Mouse (Mus musculus): ENCODE measurements around the gene Hk3. TPM values are rescaled to one million over a fixed set of nuclear protein-coding genes. Genes with fewer than 3 reads are reported as not detected.

Gene Hk3
- 2.6 and 2.9 TPM in 2 replicates for polyA plus RNA-seq (2015; fragmentation: Nextera tagmentation; extraction: Ambion mirVana)

GRCm38 (mm10) chr13:55021194-55021779 lies at the start of gene Hk3:
Gene Hk3, minus strand, starts transcription at chr13:55021385.
- Histone ChIP-seq H3K27ac (ENCODE audit: low read length) (no peak within 1 kb of the TSS), H3K4me3 (replicated peaks; ENCODE audit: low read length) (no peak within 1 kb of the TSS), H3K27me3 (ENCODE audit: control insufficient read depth, insufficient read depth, low read length) (no peaks in the 10 kb centered on the region), H3K36me3 (ENCODE audit: control insufficient read depth, insufficient read depth, low read length) (no peaks in the 10 kb centered on the region), H3K4me1 (ENCODE audit: control insufficient read depth, insufficient read depth, low read length) (no peaks in the 10 kb centered on the region), H3K9me3 (replicated peaks; ENCODE audit: control insufficient read depth, low read length) (no peaks in the 10 kb centered on the region), H3K9ac (ENCODE audit: low read length) (no peak within 1 kb of the TSS), H3K4me2 (ENCODE audit: low read depth, low read length) (no peak within 1 kb of the TSS)
- 86% methylated on average over 13 of the region's 13 CpGs for WGBS
- no peak for ATAC-seq (ENCODE audit: insufficient read depth, low FRiP score)

DNA sequence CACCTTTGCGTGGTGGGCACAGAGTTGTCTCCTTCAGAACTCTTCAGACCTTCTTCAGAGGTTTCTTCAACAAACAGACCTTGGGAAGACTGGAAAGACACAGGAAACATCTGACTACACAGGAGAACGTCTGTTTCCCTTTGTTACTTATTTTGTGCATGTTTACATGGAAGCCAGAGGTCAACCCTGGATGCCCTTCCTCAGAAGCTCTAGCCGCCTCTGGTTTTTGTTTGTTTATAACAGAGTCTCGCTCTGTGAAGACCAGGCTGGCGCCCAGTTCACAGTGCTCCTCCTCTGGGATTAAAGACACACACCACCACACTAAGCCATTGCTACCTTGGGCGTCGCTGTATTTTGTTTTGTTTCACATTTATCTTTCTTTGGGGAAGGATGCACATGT lies 48.5 kb upstream of the Hk3 start:
- no peak overlapping the region for H3K9ac ChIP-seq (ENCODE audit: low read length)
- no peaks in the 10 kb centered on the region for H3K27me3 ChIP-seq (ENCODE audit: control insufficient read depth, insufficient read depth, low read length)
- no peak overlapping the region for H3K27ac ChIP-seq (ENCODE audit: low read length)
- no peaks in the 10 kb centered on the region for H3K4me1 ChIP-seq (ENCODE audit: control insufficient read depth, insufficient read depth, low read length)
- WGBS, result 48% methylated on average over 7 of the region's 7 CpGs
- no peak overlapping the region for H3K4me2 ChIP-seq (ENCODE audit: low read depth, low read length)
- H3K36me3 ChIP-seq (ENCODE audit: control insufficient read depth, insufficient read depth, low read length), result no peaks in the 10 kb centered on the region
- H3K4me3 ChIP-seq (replicated peaks; ENCODE audit: low read length), result no peak overlapping the region
- no peak for ATAC-seq (ENCODE audit: insufficient read depth, low FRiP score)
- no peaks in the 10 kb centered on the region for H3K9me3 ChIP-seq (replicated peaks; ENCODE audit: control insufficient read depth, low read length)

DNA sequence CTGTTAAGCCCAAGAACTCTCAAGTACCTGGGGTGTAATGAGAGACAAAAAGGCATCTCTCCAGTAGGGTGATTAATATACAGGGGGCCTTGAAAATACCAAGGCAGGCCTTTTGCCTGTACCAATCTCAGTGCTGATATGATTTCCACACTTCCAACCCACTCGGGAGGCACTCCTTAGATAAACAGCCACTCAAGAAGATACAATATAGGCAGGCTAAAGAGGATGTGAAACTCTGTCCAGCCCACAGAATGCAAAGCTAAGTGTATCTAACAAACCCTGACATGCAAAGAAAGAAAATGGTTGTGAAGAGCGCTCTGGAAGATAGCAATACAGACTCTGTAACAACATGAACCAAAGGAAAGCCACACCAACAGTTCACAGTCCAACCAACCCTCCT lies 42.1 kb upstream of the Hk3 start:
- 67% methylated on average over 2 of the region's 2 CpGs for WGBS
- Histone ChIP-seq H3K36me3 (ENCODE audit: control insufficient read depth, insufficient read depth, low read length) (no peaks in the 10 kb centered on the region), H3K27ac (ENCODE audit: low read length) (no peak overlapping the region), H3K4me3 (replicated peaks; ENCODE audit: low read length) (no peak overlapping the region), H3K27me3 (ENCODE audit: control insufficient read depth, insufficient read depth, low read length) (no peaks in the 10 kb centered on the region), H3K4me2 (ENCODE audit: low read depth, low read length) (no peak overlapping the region), H3K4me1 (ENCODE audit: control insufficient read depth, insufficient read depth, low read length) (no peaks in the 10 kb centered on the region), H3K9me3 (replicated peaks; ENCODE audit: control insufficient read depth, low read length) (no peaks in the 10 kb centered on the region), H3K9ac (ENCODE audit: low read length) (no peak overlapping the region)
- no peak for ATAC-seq (ENCODE audit: insufficient read depth, low FRiP score)

- Histone ChIP-seq H3K27me3 (ENCODE audit: control insufficient read depth, insufficient read depth, low read length) (no peaks in the 10 kb centered on the region), H3K4me3 (replicated peaks; ENCODE audit: low read length) (no peak overlapping the region), H3K9ac (ENCODE audit: low read length) (no peak overlapping the region), H3K4me1 (ENCODE audit: control insufficient read depth, insufficient read depth, low read length) (no peaks in the 10 kb centered on the region), H3K4me2 (ENCODE audit: low read depth, low read length) (no peak overlapping the region), H3K9me3 (replicated peaks; ENCODE audit: control insufficient read depth, low read length) (no peaks in the 10 kb centered on the region), H3K27ac (ENCODE audit: low read length) (no peak overlapping the region), H3K36me3 (ENCODE audit: control insufficient read depth, insufficient read depth, low read length) (0 out of 2 replicates have a peak, but pooled peaks cover 2% of the 10 kb centered on the region)
- no peak for ATAC-seq (ENCODE audit: insufficient read depth, low FRiP score)
- WGBS, result 94% methylated on average over 2 of the region's 2 CpGs
Observed at GRCm38 (mm10) chr13:55058042-55058441, 36.9 kb upstream of the Hk3 start.

- no peaks in the 10 kb centered on the region for H3K27me3 ChIP-seq (ENCODE audit: control insufficient read depth, insufficient read depth, low read length)
- H3K4me2 ChIP-seq (ENCODE audit: low read depth, low read length), result no peak overlapping the region
- H3K4me1 ChIP-seq (ENCODE audit: control insufficient read depth, insufficient read depth, low read length), result no peaks in the 10 kb centered on the region
- H3K4me3 ChIP-seq (replicated peaks; ENCODE audit: low read length), result no peak overlapping the region
- H3K9me3 ChIP-seq (replicated peaks; ENCODE audit: control insufficient read depth, low read length), result no peaks in the 10 kb centered on the region
- H3K27ac ChIP-seq (ENCODE audit: low read length), result no peak overlapping the region
- no peak for ATAC-seq (ENCODE audit: insufficient read depth, low FRiP score)
- WGBS, result 81% methylated on average over 3 of the region's 3 CpGs
- no peak overlapping the region for H3K9ac ChIP-seq (ENCODE audit: low read length)
- 0 out of 2 replicates have a peak, but pooled peaks cover 3% of the 10 kb centered on the region for H3K36me3 ChIP-seq (ENCODE audit: control insufficient read depth, insufficient read depth, low read length)
Observed at GRCm38 (mm10) chr13:55047706-55048105, 26.5 kb upstream of the Hk3 start.

DNA sequence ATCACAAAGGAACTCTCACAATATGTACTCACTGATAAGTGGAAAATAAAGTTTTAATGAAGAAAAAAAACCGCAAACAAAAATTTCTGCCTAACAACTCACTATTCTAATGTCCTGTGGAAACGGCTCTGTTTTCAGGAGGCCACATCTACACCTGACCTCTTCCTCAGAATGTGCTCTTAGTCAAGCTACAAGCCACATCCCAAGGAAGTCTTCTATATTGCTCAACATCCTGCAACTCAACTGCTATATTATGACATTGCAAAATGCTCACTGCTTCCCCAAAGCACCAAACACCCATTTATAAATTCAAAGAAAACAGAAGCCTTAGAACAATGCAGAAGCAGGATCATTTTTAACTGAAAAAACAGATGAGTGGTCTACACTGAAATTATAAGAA lies 18.8 kb upstream of the Hk3 start:
- no peaks in the 10 kb centered on the region for H3K27me3 ChIP-seq (ENCODE audit: control insufficient read depth, insufficient read depth, low read length)
- H3K9me3 ChIP-seq (replicated peaks; ENCODE audit: control insufficient read depth, low read length), result no peaks in the 10 kb centered on the region
- H3K4me2 ChIP-seq (ENCODE audit: low read depth, low read length), result no peak overlapping the region
- no peak overlapping the region for H3K27ac ChIP-seq (ENCODE audit: low read length)
- no peak overlapping the region for H3K9ac ChIP-seq (ENCODE audit: low read length)
- ATAC-seq (ENCODE audit: insufficient read depth, low FRiP score), result no peak
- H3K4me3 ChIP-seq (replicated peaks; ENCODE audit: low read length), result no peak overlapping the region
- peaks cover 7% of the 10 kb centered on the region; the same call in 1 of the 2 replicates for H3K36me3 ChIP-seq (ENCODE audit: control insufficient read depth, insufficient read depth, low read length)
- H3K4me1 ChIP-seq (ENCODE audit: control insufficient read depth, insufficient read depth, low read length), result no peaks in the 10 kb centered on the region
- 95% methylated on average over 2 of the region's 2 CpGs for WGBS

DNA sequence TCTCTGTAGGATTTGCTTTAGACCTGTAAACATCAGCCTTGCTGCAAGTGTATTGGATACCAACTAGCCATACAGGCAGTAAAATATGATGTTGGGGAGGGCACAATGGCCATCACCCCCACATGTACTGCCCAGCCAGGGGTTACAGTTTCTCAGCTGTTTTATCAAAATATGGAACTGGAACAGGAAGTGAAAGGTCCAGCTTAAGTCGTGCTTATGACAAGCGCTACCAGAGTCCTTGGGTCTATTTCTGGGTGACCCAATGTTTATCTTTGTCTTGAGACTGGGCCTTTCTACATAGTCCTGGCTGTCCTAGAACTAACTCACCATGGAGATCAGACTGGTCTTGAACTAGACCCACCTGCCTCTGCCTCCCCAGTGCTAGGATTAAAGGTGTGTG lies 3.0 kb upstream of the Hk3 start:
- Histone ChIP-seq H3K4me1 (ENCODE audit: control insufficient read depth, insufficient read depth, low read length) (no peaks in the 10 kb centered on the region), H3K9ac (ENCODE audit: low read length) (no peak overlapping the region), H3K36me3 (ENCODE audit: control insufficient read depth, insufficient read depth, low read length) (no peaks in the 10 kb centered on the region), H3K27me3 (ENCODE audit: control insufficient read depth, insufficient read depth, low read length) (no peaks in the 10 kb centered on the region), H3K4me2 (ENCODE audit: low read depth, low read length) (no peak overlapping the region), H3K9me3 (replicated peaks; ENCODE audit: control insufficient read depth, low read length) (no peaks in the 10 kb centered on the region), H3K27ac (ENCODE audit: low read length) (no peak overlapping the region), H3K4me3 (replicated peaks; ENCODE audit: low read length) (no peak overlapping the region)
- WGBS, result 83% methylated on average over 2 of the region's 2 CpGs
- ATAC-seq (ENCODE audit: insufficient read depth, low FRiP score), result no peak

DNA sequence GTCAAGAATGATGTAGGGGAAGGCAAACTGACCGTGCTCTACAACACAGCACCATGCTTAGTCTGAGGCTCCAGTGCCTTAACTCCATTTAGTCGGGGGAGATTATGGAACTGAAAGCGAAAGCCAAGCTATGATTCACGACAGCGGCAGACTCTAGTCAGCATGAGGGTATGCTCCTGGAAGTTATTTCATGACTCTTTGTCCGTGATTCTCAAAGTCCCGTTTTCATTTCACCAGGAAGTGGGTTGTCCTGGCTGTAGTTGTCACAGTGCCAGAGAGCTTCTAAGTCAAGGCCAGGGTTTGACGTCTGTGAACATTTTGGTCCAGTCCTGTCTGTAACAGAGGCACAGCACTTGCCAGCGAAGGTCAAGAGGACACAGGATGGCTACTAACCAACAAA lies 1.5 kb upstream of the Hk3 start:
- no peak overlapping the region for H3K4me3 ChIP-seq (replicated peaks; ENCODE audit: low read length)
- WGBS, result 64% methylated on average over 9 of the region's 9 CpGs
- no peaks in the 10 kb centered on the region for H3K27me3 ChIP-seq (ENCODE audit: control insufficient read depth, insufficient read depth, low read length)
- no peaks in the 10 kb centered on the region for H3K4me1 ChIP-seq (ENCODE audit: control insufficient read depth, insufficient read depth, low read length)
- ATAC-seq (ENCODE audit: insufficient read depth, low FRiP score), result no peak
- no peaks in the 10 kb centered on the region for H3K36me3 ChIP-seq (ENCODE audit: control insufficient read depth, insufficient read depth, low read length)
- H3K4me2 ChIP-seq (ENCODE audit: low read depth, low read length), result no peak overlapping the region
- H3K9me3 ChIP-seq (replicated peaks; ENCODE audit: control insufficient read depth, low read length), result no peaks in the 10 kb centered on the region
- H3K9ac ChIP-seq (ENCODE audit: low read length), result no peak overlapping the region
- H3K27ac ChIP-seq (ENCODE audit: low read length), result 0 out of 2 replicates have a peak overlapping the region, but pooled peaks have one; percentile 15

DNA sequence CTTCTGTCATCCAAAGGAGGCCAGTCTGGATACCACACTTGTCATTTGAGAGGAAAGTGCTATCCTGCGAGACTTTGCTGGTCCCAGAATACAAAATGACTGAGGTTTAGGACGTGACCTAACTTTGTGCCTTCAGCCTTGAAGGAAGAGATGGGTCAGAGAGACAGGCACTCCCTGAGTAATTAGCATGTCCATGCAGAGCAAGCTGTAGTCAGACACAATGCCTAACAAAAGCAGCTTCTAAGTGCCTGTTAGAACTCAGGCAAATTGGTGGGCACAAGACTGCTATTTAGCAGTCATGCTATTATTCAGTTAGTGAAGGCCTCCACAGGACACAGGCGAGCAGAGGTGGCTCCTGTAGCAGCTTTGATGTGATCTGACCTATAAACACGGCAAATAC lies 1.1 kb upstream of the Hk3 start:
- Histone ChIP-seq H3K4me2 (ENCODE audit: low read depth, low read length) (no peak overlapping the region), H3K4me1 (ENCODE audit: control insufficient read depth, insufficient read depth, low read length) (no peaks in the 10 kb centered on the region), H3K27me3 (ENCODE audit: control insufficient read depth, insufficient read depth, low read length) (no peaks in the 10 kb centered on the region), H3K9ac (ENCODE audit: low read length) (no peak overlapping the region), H3K36me3 (ENCODE audit: control insufficient read depth, insufficient read depth, low read length) (no peaks in the 10 kb centered on the region), H3K9me3 (replicated peaks; ENCODE audit: control insufficient read depth, low read length) (no peaks in the 10 kb centered on the region), H3K4me3 (replicated peaks; ENCODE audit: low read length) (no peak overlapping the region), H3K27ac (ENCODE audit: low read length) (no peak overlapping the region)
- WGBS, result 64% methylated on average over 4 of the region's 4 CpGs
- ATAC-seq (ENCODE audit: insufficient read depth, low FRiP score), result no peak

All from stomach, embryonic 16.5 days (tissue).